Mouse (Mus musculus): Measurements from ENCODE around the gene Cux1. TPM values are rescaled to one million over a fixed set of nuclear protein-coding genes. Genes with fewer than 3 reads are reported as not detected.

Cux1 gene
- polyA plus RNA-seq, 1 experiment from 2014 or later: 64.9 TPM

GRCm38 (mm10) chr5:136429647-136430046, 137.6 kb downstream of the Cux1 start:
- no peaks in the 10 kb centered on the region for H3K9me3 ChIP-seq (replicated peaks; ENCODE audit: control insufficient read depth, low read length)
- no peak overlapping the region for H3K4me3 ChIP-seq (ENCODE audit: low read depth, low read length)
- H3K27ac ChIP-seq (replicated peaks; ENCODE audit: low read depth, low read length): no peak overlapping the region
- no peak overlapping the region for H3K4me2 ChIP-seq (ENCODE audit: low read depth, low read length)
- no peaks in the 10 kb centered on the region for H3K36me3 ChIP-seq (replicated peaks; ENCODE audit: control insufficient read depth, insufficient read depth, low read depth, low read length)
- no peak for ATAC-seq (replicated peaks; ENCODE audit: insufficient number of reproducible peaks, low FRiP score, low TSS enrichment, low read depth)
- H3K27me3 ChIP-seq (ENCODE audit: control insufficient read depth, insufficient read depth, low read length): no peaks in the 10 kb centered on the region
- 0 out of 2 replicates have a peak, but pooled peaks cover 4% of the 10 kb centered on the region for H3K4me1 ChIP-seq (ENCODE audit: control insufficient read depth, insufficient read depth, low read length)
- WGBS: 70% methylated on average over 4 of the region's 4 CpGs
- DNase-seq (ENCODE audit: low spot score): no peak
- H3K9ac ChIP-seq (replicated peaks; ENCODE audit: low read length): no peak overlapping the region

GRCm38 (mm10) chr5:136428498-136429060, 138.7 kb downstream of the Cux1 start:
- H3K27ac ChIP-seq (replicated peaks; ENCODE audit: low read depth, low read length): no peak overlapping the region
- 53% methylated on average over 6 of the region's 6 CpGs for WGBS
- 0 out of 2 replicates have a peak, but pooled peaks cover 4% of the 10 kb centered on the region for H3K4me1 ChIP-seq (ENCODE audit: control insufficient read depth, insufficient read depth, low read length)
- H3K9ac ChIP-seq (replicated peaks; ENCODE audit: low read length): no peak overlapping the region
- no peak for ATAC-seq (replicated peaks; ENCODE audit: insufficient number of reproducible peaks, low FRiP score, low TSS enrichment, low read depth)
- H3K9me3 ChIP-seq (replicated peaks; ENCODE audit: control insufficient read depth, low read length): no peaks in the 10 kb centered on the region
- H3K4me2 ChIP-seq (ENCODE audit: low read depth, low read length): no peak overlapping the region
- no peak for DNase-seq (ENCODE audit: low spot score)
- no peaks in the 10 kb centered on the region for H3K36me3 ChIP-seq (replicated peaks; ENCODE audit: control insufficient read depth, insufficient read depth, low read depth, low read length)
- H3K27me3 ChIP-seq (ENCODE audit: control insufficient read depth, insufficient read depth, low read length): no peaks in the 10 kb centered on the region
- H3K4me3 ChIP-seq (ENCODE audit: low read depth, low read length): no peak overlapping the region

GRCm38 (mm10) chr5:136427772-136428497, 139.4 kb downstream of the Cux1 start:
- no peak overlapping the region for H3K27ac ChIP-seq (replicated peaks; ENCODE audit: low read depth, low read length)

GRCm38 (mm10) chr5:136427121-136427771, 140.0 kb downstream of the Cux1 start:
- no peak overlapping the region for H3K9ac ChIP-seq (replicated peaks; ENCODE audit: low read length)
- no peak for DNase-seq (ENCODE audit: low spot score)
- H3K27me3 ChIP-seq (ENCODE audit: control insufficient read depth, insufficient read depth, low read length): no peaks in the 10 kb centered on the region
- H3K4me3 ChIP-seq (ENCODE audit: low read depth, low read length): no peak overlapping the region
- H3K27ac ChIP-seq (replicated peaks; ENCODE audit: low read depth, low read length): no peak overlapping the region
- no peaks in the 10 kb centered on the region for H3K9me3 ChIP-seq (replicated peaks; ENCODE audit: control insufficient read depth, low read length)
- H3K4me2 ChIP-seq (ENCODE audit: low read depth, low read length): no peak overlapping the region
- 0 out of 2 replicates have a peak, but pooled peaks cover 4% of the 10 kb centered on the region for H3K4me1 ChIP-seq (ENCODE audit: control insufficient read depth, insufficient read depth, low read length)
- WGBS: 47% methylated on average over 4 of the region's 4 CpGs
- no peaks in the 10 kb centered on the region for H3K36me3 ChIP-seq (replicated peaks; ENCODE audit: control insufficient read depth, insufficient read depth, low read depth, low read length)
- no peak for ATAC-seq (replicated peaks; ENCODE audit: insufficient number of reproducible peaks, low FRiP score, low TSS enrichment, low read depth)

More at GRCm38 (mm10) chr5:136427772-136428497, 139.4 kb downstream of the Cux1 start:
- no peak for DNase-seq (ENCODE audit: low spot score)
- H3K36me3 ChIP-seq (replicated peaks; ENCODE audit: control insufficient read depth, insufficient read depth, low read depth, low read length): no peaks in the 10 kb centered on the region
- no peak overlapping the region for H3K9ac ChIP-seq (replicated peaks; ENCODE audit: low read length)
- H3K27me3 ChIP-seq (ENCODE audit: control insufficient read depth, insufficient read depth, low read length): no peaks in the 10 kb centered on the region
- ATAC-seq (replicated peaks; ENCODE audit: insufficient number of reproducible peaks, low FRiP score, low TSS enrichment, low read depth): no peak
- no peak overlapping the region for H3K4me3 ChIP-seq (ENCODE audit: low read depth, low read length)
- H3K4me1 ChIP-seq (ENCODE audit: control insufficient read depth, insufficient read depth, low read length): 0 out of 2 replicates have a peak, but pooled peaks cover 4% of the 10 kb centered on the region
- no peaks in the 10 kb centered on the region for H3K9me3 ChIP-seq (replicated peaks; ENCODE audit: control insufficient read depth, low read length)
- WGBS: 67% methylated on average over 13 of the region's 13 CpGs
- H3K4me2 ChIP-seq (ENCODE audit: low read depth, low read length): no peak overlapping the region

- Histone ChIP-seq H3K9ac (replicated peaks; ENCODE audit: low read length) (no peak overlapping the region), H3K4me3 (ENCODE audit: low read depth, low read length) (no peak overlapping the region)
Observed at GRCm38 (mm10) chr5:136422948-136423347, 144.3 kb downstream of the Cux1 start.

GRCm38 (mm10) chr5:136421885-136422284, 145.4 kb downstream of the Cux1 start:
- WGBS: 91% methylated on average over 3 of the region's 3 CpGs
- H3K4me1 ChIP-seq (ENCODE audit: control insufficient read depth, insufficient read depth, low read length): 0 out of 2 replicates have a peak, but pooled peaks cover 1% of the 10 kb centered on the region
- no peak overlapping the region for H3K27ac ChIP-seq (replicated peaks; ENCODE audit: low read depth, low read length)
- no peaks in the 10 kb centered on the region for H3K27me3 ChIP-seq (ENCODE audit: control insufficient read depth, insufficient read depth, low read length)
- DNase-seq (ENCODE audit: low spot score): no peak
- no peak overlapping the region for H3K4me3 ChIP-seq (ENCODE audit: low read depth, low read length)
- no peak for ATAC-seq (replicated peaks; ENCODE audit: insufficient number of reproducible peaks, low FRiP score, low TSS enrichment, low read depth)
- H3K36me3 ChIP-seq (replicated peaks; ENCODE audit: control insufficient read depth, insufficient read depth, low read depth, low read length): no peaks in the 10 kb centered on the region
- no peaks in the 10 kb centered on the region for H3K9me3 ChIP-seq (replicated peaks; ENCODE audit: control insufficient read depth, low read length)
- no peak overlapping the region for H3K4me2 ChIP-seq (ENCODE audit: low read depth, low read length)
- H3K9ac ChIP-seq (replicated peaks; ENCODE audit: low read length): no peak overlapping the region

More at GRCm38 (mm10) chr5:136422948-136423347, 144.3 kb downstream of the Cux1 start:
- Histone ChIP-seq H3K4me1 (ENCODE audit: control insufficient read depth, insufficient read depth, low read length) (0 out of 2 replicates have a peak, but pooled peaks cover 4% of the 10 kb centered on the region), H3K4me2 (ENCODE audit: low read depth, low read length) (no peak overlapping the region), H3K36me3 (replicated peaks; ENCODE audit: control insufficient read depth, insufficient read depth, low read depth, low read length) (no peaks in the 10 kb centered on the region), H3K27ac (replicated peaks; ENCODE audit: low read depth, low read length) (no peak overlapping the region), H3K9me3 (replicated peaks; ENCODE audit: control insufficient read depth, low read length) (no peaks in the 10 kb centered on the region), H3K27me3 (ENCODE audit: control insufficient read depth, insufficient read depth, low read length) (no peaks in the 10 kb centered on the region)
- no peak for ATAC-seq (replicated peaks; ENCODE audit: insufficient number of reproducible peaks, low FRiP score, low TSS enrichment, low read depth)
- DNase-seq (ENCODE audit: low spot score): no peak
- WGBS: 90% methylated on average over 2 of the region's 2 CpGs

GRCm38 (mm10) chr5:136421316-136421715, 146.0 kb downstream of the Cux1 start:
- Histone ChIP-seq H3K27ac (replicated peaks; ENCODE audit: low read depth, low read length) (no peak overlapping the region), H3K9me3 (replicated peaks; ENCODE audit: control insufficient read depth, low read length) (no peaks in the 10 kb centered on the region), H3K4me3 (ENCODE audit: low read depth, low read length) (no peak overlapping the region), H3K4me1 (ENCODE audit: control insufficient read depth, insufficient read depth, low read length) (no peaks in the 10 kb centered on the region), H3K4me2 (ENCODE audit: low read depth, low read length) (no peak overlapping the region), H3K36me3 (replicated peaks; ENCODE audit: control insufficient read depth, insufficient read depth, low read depth, low read length) (no peaks in the 10 kb centered on the region), H3K9ac (replicated peaks; ENCODE audit: low read length) (no peak overlapping the region), H3K27me3 (ENCODE audit: control insufficient read depth, insufficient read depth, low read length) (no peaks in the 10 kb centered on the region)
- 89% methylated on average over 3 of the region's 3 CpGs for WGBS
- ATAC-seq (replicated peaks; ENCODE audit: insufficient number of reproducible peaks, low FRiP score, low TSS enrichment, low read depth) (no peak), DNase-seq (ENCODE audit: low spot score) (no peak)

GRCm38 (mm10) chr5:136420342-136420741, 146.9 kb downstream of the Cux1 start:
- Histone ChIP-seq H3K27me3 (ENCODE audit: control insufficient read depth, insufficient read depth, low read length) (no peaks in the 10 kb centered on the region), H3K9ac (replicated peaks; ENCODE audit: low read length) (no peak overlapping the region), H3K4me2 (ENCODE audit: low read depth, low read length) (no peak overlapping the region), H3K36me3 (replicated peaks; ENCODE audit: control insufficient read depth, insufficient read depth, low read depth, low read length) (no peaks in the 10 kb centered on the region), H3K4me1 (ENCODE audit: control insufficient read depth, insufficient read depth, low read length) (no peaks in the 10 kb centered on the region), H3K27ac (replicated peaks; ENCODE audit: low read depth, low read length) (no peak overlapping the region), H3K9me3 (replicated peaks; ENCODE audit: control insufficient read depth, low read length) (no peaks in the 10 kb centered on the region), H3K4me3 (ENCODE audit: low read depth, low read length) (no peak overlapping the region)
- DNase-seq (ENCODE audit: low spot score): no peak
- WGBS: 83% methylated on average over 3 of the region's 3 CpGs
- ATAC-seq (replicated peaks; ENCODE audit: insufficient number of reproducible peaks, low FRiP score, low TSS enrichment, low read depth): no peak

Data from embryonic facial prominence, embryonic 11.5 days (tissue).